Mouse (Mus musculus) liver, embryonic 15.5 days (tissue): Measurements from ENCODE around the gene Hs1bp3. TPM values are rescaled to one million over a fixed set of nuclear protein-coding genes. Genes with fewer than 3 reads are reported as not detected.
A peak's percentile ranks its signal among the peaks of the same experiment; 100 is the strongest.

Source experiments
- ATAC-seq: fragments of 200-750 bp; cut with Nextera tagmentation; 2 replicates; pipeline ENCODE4 v1.8.0; 2017; ENCODE audit warnings: moderate number of reproducible peaks, mild to moderate bottlenecking, moderate library complexity; ENCODE audit not compliant: insufficient read depth
- H3K27ac ChIP-seq: fragments of 300-500 bp; sonication (generic); replicated peaks from 2 replicates; pipeline ENCODE4 v1.5.1; 2015; ENCODE audit warnings: mild to moderate bottlenecking, inconsistent platforms
- H3K27me3 ChIP-seq: fragments of 300-500 bp; sonication (generic); 2 replicates; pipeline ENCODE4 v1.6.1; 2015; ENCODE audit warnings: mild to moderate bottlenecking, inconsistent platforms
- H3K36me3 ChIP-seq: fragments of 300-500 bp; sonication (generic); replicated peaks from 2 replicates; pipeline ENCODE4 v1.6.1; 2015; ENCODE audit warnings: moderate library complexity, mild to moderate bottlenecking, inconsistent platforms
- H3K4me1 ChIP-seq: fragments of 300-500 bp; sonication (generic); replicated peaks from 2 replicates; pipeline ENCODE4 v1.6.1; 2015; ENCODE audit warnings: inconsistent platforms
- H3K4me2 ChIP-seq: fragments of 300-500 bp; sonication (generic); 2 replicates; pipeline ENCODE4 v1.6.1; 2015; ENCODE audit warnings: moderate library complexity, mild to moderate bottlenecking, inconsistent platforms
- H3K4me3 ChIP-seq: fragments of 300-500 bp; sonication (generic); replicated peaks from 2 replicates; pipeline ENCODE4 v1.5.1; 2015; ENCODE audit warnings: mild to moderate bottlenecking, inconsistent platforms
- H3K9ac ChIP-seq: fragments of 300-500 bp; sonication (generic); 2 replicates; pipeline ENCODE4 v1.6.1; 2015; ENCODE audit warnings: moderate library complexity, mild to moderate bottlenecking, inconsistent platforms
- H3K9me3 ChIP-seq: fragments of 300-500 bp; sonication (generic); replicated peaks from 2 replicates; pipeline ENCODE4 v1.6.1; 2016; ENCODE audit warnings: inconsistent platforms
- WGBS: fragments of 180-500 bp; shearing (Covaris S2); methylation state at CpG from one replicate; pipeline ENCODE4 v1.1.7; 2015; ENCODE audit warnings: mixed read lengths; ENCODE audit not compliant: insufficient replicate concordance; 5-methylcytosine and 5-hydroxymethylcytosine counted together
- polyA plus RNA-seq: library from polyadenylated mRNA; unstranded; fragments of >200 nt; fragmentation: Nextera tagmentation; extraction: Ambion mirVana; gene quantifications from 2 replicates; pipeline ENCODE4 v1.2.1, GENCODE M21; 2015

Gene Hs1bp3
- 4.0 and 4.3 TPM in 2 replicates for polyA plus RNA-seq

- WGBS: under 1% methylated on average over 38 of the region's 38 CpGs
- H3K9me3 ChIP-seq: no peaks in the 10 kb centered on the region
- H3K9ac ChIP-seq: peak within 1 kb of the TSS; percentile 41
- 0 out of 2 replicates have a peak, but pooled peaks cover 5% of the 10 kb centered on the region for H3K36me3 ChIP-seq
- H3K27me3 ChIP-seq: peaks cover 29% of the 10 kb centered on the region
- H3K4me1 ChIP-seq: peaks cover 7% of the 10 kb centered on the region
- peak within 1 kb of the TSS; percentile 75 for H3K4me2 ChIP-seq
- ATAC-seq: peak; percentile 78
- H3K27ac ChIP-seq: no peak within 1 kb of the TSS
- H3K4me3 ChIP-seq: peak within 1 kb of the TSS; percentile 63
Observed at GRCm38 (mm10) chr12:8313270-8313771, at the start of gene Hs1bp3. Hs1bp3 (plus strand) TSS chr12:8313432.

- H3K9me3 ChIP-seq: no peaks in the 10 kb centered on the region
- H3K27ac ChIP-seq: no peak overlapping the region
- peaks cover 5% of the 10 kb centered on the region; the same call in 1 of the 2 replicates for H3K36me3 ChIP-seq
- no peak overlapping the region for H3K4me3 ChIP-seq
- H3K4me2 ChIP-seq: no peak overlapping the region
- no peaks in the 10 kb centered on the region for H3K27me3 ChIP-seq
- H3K9ac ChIP-seq: no peak overlapping the region
- 75% methylated on average over 7 of the region's 7 CpGs for WGBS
- H3K4me1 ChIP-seq: no peaks in the 10 kb centered on the region; the same call in 1 of the 2 replicates
- ATAC-seq: no peak
Observed at GRCm38 (mm10) chr12:8266311-8266710, 46.9 kb upstream of the Hs1bp3 start.

GRCm38 (mm10) chr12:8269627-8270026 is 43.6 kb upstream of the Hs1bp3 start:
- Histone ChIP-seq H3K9me3 (no peaks in the 10 kb centered on the region), H3K4me2 (no peak overlapping the region), H3K4me3 (no peak overlapping the region), H3K9ac (no peak overlapping the region), H3K4me1 (peaks cover 12% of the 10 kb centered on the region), H3K36me3 (peaks cover 2% of the 10 kb centered on the region; the same call in 1 of the 2 replicates), H3K27me3 (no peaks in the 10 kb centered on the region), H3K27ac (no peak overlapping the region)
- 68% methylated on average over 11 of the region's 11 CpGs for WGBS
- ATAC-seq: no peak

GRCm38 (mm10) chr12:8271405-8271804 is 41.8 kb upstream of the Hs1bp3 start:
- H3K9me3 ChIP-seq: no peaks in the 10 kb centered on the region
- no peak overlapping the region for H3K27ac ChIP-seq
- ATAC-seq: 0 out of 2 replicates have a peak, but pooled peaks have one; percentile 34
- no peak overlapping the region for H3K9ac ChIP-seq
- no peak overlapping the region for H3K4me2 ChIP-seq
- H3K27me3 ChIP-seq: no peaks in the 10 kb centered on the region
- H3K4me3 ChIP-seq: no peak overlapping the region
- peaks cover 12% of the 10 kb centered on the region for H3K4me1 ChIP-seq
- H3K36me3 ChIP-seq: no peaks in the 10 kb centered on the region; the same call in 1 of the 2 replicates
- WGBS: 57% methylated on average over 2 of the region's 2 CpGs

GRCm38 (mm10) chr12:8273471-8274171 is 39.6 kb upstream of the Hs1bp3 start:
- Histone ChIP-seq H3K4me1 (peaks cover 12% of the 10 kb centered on the region), H3K4me3 (no peak overlapping the region), H3K9ac (no peak overlapping the region), H3K9me3 (no peaks in the 10 kb centered on the region), H3K27ac (no peak overlapping the region; the same call in 1 of the 2 replicates), H3K4me2 (no peak overlapping the region), H3K36me3 (no peaks in the 10 kb centered on the region; the same call in 1 of the 2 replicates), H3K27me3 (no peaks in the 10 kb centered on the region)
- WGBS: 74% methylated on average over 6 of the region's 6 CpGs
- ATAC-seq: no peak

GRCm38 (mm10) chr12:8275424-8275823 is 37.8 kb upstream of the Hs1bp3 start:
- WGBS: 78% methylated on average over 4 of the region's 4 CpGs
- H3K4me1 ChIP-seq: peaks cover 12% of the 10 kb centered on the region
- H3K4me3 ChIP-seq: no peak overlapping the region
- no peaks in the 10 kb centered on the region for H3K9me3 ChIP-seq
- no peak overlapping the region for H3K27ac ChIP-seq
- no peak for ATAC-seq
- H3K9ac ChIP-seq: no peak overlapping the region
- no peaks in the 10 kb centered on the region; the same call in 1 of the 2 replicates for H3K36me3 ChIP-seq
- no peaks in the 10 kb centered on the region for H3K27me3 ChIP-seq
- H3K4me2 ChIP-seq: no peak overlapping the region

GRCm38 (mm10) chr12:8281225-8282017 is 31.8 kb upstream of the Hs1bp3 start:
- ATAC-seq: peak; percentile 25; the same call in 1 of the 2 replicates
- 71% methylated on average over 15 of the region's 15 CpGs for WGBS

GRCm38 (mm10) chr12:8287970-8288369 is 25.3 kb upstream of the Hs1bp3 start:
- 0 out of 2 replicates have a peak, but pooled peaks cover 4% of the 10 kb centered on the region for H3K36me3 ChIP-seq
- WGBS: 52% methylated on average over 3 of the region's 3 CpGs

More at GRCm38 (mm10) chr12:8281225-8282017, 31.8 kb upstream of the Hs1bp3 start:
- Histone ChIP-seq H3K27me3 (no peaks in the 10 kb centered on the region), H3K4me1 (no peaks in the 10 kb centered on the region), H3K36me3 (peaks cover 4% of the 10 kb centered on the region; the same call in 1 of the 2 replicates), H3K4me2 (no peak overlapping the region), H3K27ac (no peak overlapping the region), H3K9me3 (no peaks in the 10 kb centered on the region), H3K4me3 (no peak overlapping the region), H3K9ac (no peak overlapping the region)

GRCm38 (mm10) chr12:8289099-8289498 is 24.1 kb upstream of the Hs1bp3 start:
- no peaks in the 10 kb centered on the region for H3K4me1 ChIP-seq
- H3K9me3 ChIP-seq: no peaks in the 10 kb centered on the region
- 75% methylated on average over 6 of the region's 6 CpGs for WGBS
- H3K4me2 ChIP-seq: no peak overlapping the region
- H3K36me3 ChIP-seq: 0 out of 2 replicates have a peak, but pooled peaks cover 4% of the 10 kb centered on the region
- no peak overlapping the region for H3K9ac ChIP-seq
- ATAC-seq: no peak
- H3K27ac ChIP-seq: no peak overlapping the region
- H3K4me3 ChIP-seq: no peak overlapping the region
- peaks cover 4% of the 10 kb centered on the region; the same call in 1 of the 2 replicates for H3K27me3 ChIP-seq

More at GRCm38 (mm10) chr12:8287970-8288369, 25.3 kb upstream of the Hs1bp3 start:
- Histone ChIP-seq H3K9ac (no peak overlapping the region), H3K27me3 (no peaks in the 10 kb centered on the region), H3K27ac (no peak overlapping the region), H3K4me1 (no peaks in the 10 kb centered on the region), H3K4me3 (no peak overlapping the region), H3K4me2 (no peak overlapping the region), H3K9me3 (no peaks in the 10 kb centered on the region)
- ATAC-seq: no peak

GRCm38 (mm10) chr12:8289499-8289898 is 23.7 kb upstream of the Hs1bp3 start:
- Histone ChIP-seq H3K4me1 (no peaks in the 10 kb centered on the region), H3K9me3 (no peaks in the 10 kb centered on the region)
- WGBS: 77% methylated on average over 8 of the region's 8 CpGs

More at GRCm38 (mm10) chr12:8289499-8289898, 23.7 kb upstream of the Hs1bp3 start:
- Histone ChIP-seq H3K4me3 (no peak overlapping the region), H3K4me2 (no peak overlapping the region), H3K9ac (no peak overlapping the region), H3K27ac (no peak overlapping the region), H3K36me3 (0 out of 2 replicates have a peak, but pooled peaks cover 2% of the 10 kb centered on the region), H3K27me3 (peaks cover 8% of the 10 kb centered on the region; the same call in 1 of the 2 replicates)
- no peak for ATAC-seq
